ENCODE assay signal across 8 mouse cellular contexts in the genomic region with DNA sequence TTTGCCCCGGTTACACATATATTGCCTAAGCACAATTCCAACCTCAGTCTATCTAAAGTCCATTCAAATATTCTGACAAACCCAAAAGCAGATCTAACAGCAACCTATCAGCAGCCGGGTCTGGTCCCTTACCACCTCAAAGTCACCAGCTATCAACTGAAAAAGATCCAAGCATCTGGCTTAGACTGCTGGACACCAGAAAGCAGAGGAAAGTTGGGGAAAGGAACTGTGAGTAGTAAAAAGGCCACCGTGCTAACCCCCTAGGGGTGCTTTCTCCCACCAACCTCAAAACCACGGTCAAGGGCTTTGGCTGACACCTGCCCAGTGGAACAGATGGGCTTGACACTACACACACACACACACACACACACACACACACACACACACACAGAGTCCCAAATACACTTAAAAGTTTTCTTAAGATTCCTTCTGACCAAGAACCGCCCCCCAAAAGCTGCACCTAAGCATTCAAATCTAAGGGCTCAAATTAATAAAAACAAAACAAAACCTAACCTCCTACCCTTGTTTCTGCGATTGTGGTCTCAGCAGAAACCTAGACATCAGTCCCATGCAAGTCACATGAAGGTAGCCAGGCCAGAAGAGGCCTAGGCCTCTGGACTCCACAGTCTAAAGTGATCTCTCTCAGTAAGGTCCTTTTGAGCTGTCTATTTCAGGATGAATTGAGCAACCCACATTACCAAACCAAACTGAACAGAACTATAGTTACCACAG. TPM values are rescaled to one million over a fixed set of nuclear protein-coding genes. Genes with fewer than 3 reads are reported as not detected.
A peak's percentile ranks its signal among the peaks of the same experiment; 100 is the strongest.
DNase-seq lines count a peak whose midpoint lies in the region; ATAC-seq and TF ChIP-seq lines count a peak whose summit lies in the region.

No protein-coding gene starts in this region.

- H3K4me2 ChIP-seq in embryonic facial prominence, embryonic 14.5 days (ENCODE audit: low read depth, low read length), result peak overlapping the region; percentile 86
- H3K4me2 ChIP-seq in limb, embryonic 12.5 days, result peak overlapping the region; percentile 88
- H3K4me2 ChIP-seq in midbrain, postnatal 0 days (ENCODE audit: low read depth, low read length, poor library complexity, severe bottlenecking), result peak overlapping the region; percentile 85

- no peak for TF ChIP-seq CTCF in kidney, adult 2 months (conservative IDR thresholded peaks at IDR 0.05; ENCODE audit: insufficient read depth, insufficient read length, low read depth, low read length)
- TF ChIP-seq CTCF in midbrain, postnatal 0 days (IDR thresholded peaks at IDR 0.05), result no peak

- no peaks in the 10 kb centered on the region for H3K27me3 ChIP-seq in kidney, adult 2 months (replicated peaks; ENCODE audit: control insufficient read depth, insufficient read depth, low read length)
- no peaks in the 10 kb centered on the region for H3K27me3 ChIP-seq in embryonic facial prominence, embryonic 14.5 days (replicated peaks; ENCODE audit: control insufficient read depth, insufficient read depth, low read length)
- no peaks in the 10 kb centered on the region for H3K27me3 ChIP-seq in limb, embryonic 12.5 days
- no peaks in the 10 kb centered on the region for H3K27me3 ChIP-seq in midbrain, postnatal 0 days (ENCODE audit: insufficient read depth, low read length)

- H3K4me1 ChIP-seq in kidney, adult 2 months (ENCODE audit: control insufficient read depth, insufficient read depth, low read length), result peaks cover 32% of the 10 kb centered on the region
- H3K4me1 ChIP-seq in embryonic facial prominence, embryonic 14.5 days (ENCODE audit: control insufficient read depth, insufficient read depth, low read length), result peaks cover 40% of the 10 kb centered on the region
- H3K4me1 ChIP-seq in limb, embryonic 12.5 days (replicated peaks), result peaks cover 45% of the 10 kb centered on the region
- H3K4me1 ChIP-seq in midbrain, postnatal 0 days (ENCODE audit: insufficient read depth, low read length), result peaks cover 3% of the 10 kb centered on the region; the same call in 1 of the 2 replicates

- peak overlapping the region; percentile 54 for H3K27ac ChIP-seq in kidney, adult 2 months (ENCODE audit: insufficient read depth, low read depth, low read length)
- H3K27ac ChIP-seq in embryonic facial prominence, embryonic 14.5 days (replicated peaks; ENCODE audit: low read depth, low read length), result peak overlapping the region; percentile 94
- H3K27ac ChIP-seq in limb, embryonic 12.5 days, result no peak overlapping the region
- 0 out of 2 replicates have a peak overlapping the region, but pooled peaks have one; percentile 6 for H3K27ac ChIP-seq in midbrain, postnatal 0 days (ENCODE audit: low read depth, low read length)

- ATAC-seq in embryonic facial prominence, embryonic 14.5 days (ENCODE audit: low read depth), result no peak
- no peak for ATAC-seq in limb, embryonic 12.5 days (ENCODE audit: insufficient number of reproducible peaks, insufficient read depth, low FRiP score, low TSS enrichment, low read depth)
- ATAC-seq in midbrain, postnatal 0 days (ENCODE audit: low FRiP score), result no peak

- peak; percentile 49 for DNase-seq in kidney, adult 2 months
- no peak for DNase-seq in kidney, postnatal 25 days
- no peak for DNase-seq in embryonic facial prominence, embryonic 14.5 days (ENCODE audit: low spot score)
- DNase-seq in midbrain, postnatal 0 days (ENCODE audit: low spot score), result no peak
- DNase-seq in left cerebral cortex, postnatal 4 days, result no peak
- DNase-seq in cerebellum, adult 8-10 months, result no peak
- DNase-seq in adrenal gland, postnatal 10 days, result no peak

- peak overlapping the region; percentile 89 for H3K9ac ChIP-seq in embryonic facial prominence, embryonic 14.5 days (ENCODE audit: low read depth, low read length)
- no peak overlapping the region for H3K9ac ChIP-seq in limb, embryonic 12.5 days (replicated peaks)
- 0 out of 2 replicates have a peak overlapping the region, but pooled peaks have one; percentile 36 for H3K9ac ChIP-seq in midbrain, postnatal 0 days (replicated peaks; ENCODE audit: low read length, poor library complexity, severe bottlenecking)

- peak overlapping the region; percentile 28 for H3K4me3 ChIP-seq in kidney, adult 2 months (ENCODE audit: insufficient read depth, low read depth, low read length)
- peak overlapping the region; percentile 90 for H3K4me3 ChIP-seq in embryonic facial prominence, embryonic 14.5 days (ENCODE audit: low read depth, low read length)
- peak overlapping the region; percentile 75 for H3K4me3 ChIP-seq in limb, embryonic 12.5 days (replicated peaks)
- H3K4me3 ChIP-seq in midbrain, postnatal 0 days (ENCODE audit: low read depth, low read length), result peak overlapping the region; percentile 80; the same call in 1 of the 2 replicates

- intact Hi-C loops in left cerebral cortex, postnatal 4 days (cut with DNase I), result no loop called here

- H3K36me3 ChIP-seq in kidney, adult 2 months (ENCODE audit: control insufficient read depth, insufficient read depth, low read length), result no peaks in the 10 kb centered on the region
- H3K36me3 ChIP-seq in embryonic facial prominence, embryonic 14.5 days (ENCODE audit: control insufficient read depth, insufficient read depth, low read length), result no peaks in the 10 kb centered on the region
- no peaks in the 10 kb centered on the region for H3K36me3 ChIP-seq in limb, embryonic 12.5 days
- H3K36me3 ChIP-seq in midbrain, postnatal 0 days (ENCODE audit: insufficient read depth, low read length), result no peaks in the 10 kb centered on the region

- H3K9me3 ChIP-seq in embryonic facial prominence, embryonic 14.5 days (ENCODE audit: control insufficient read depth, low read length), result no peaks in the 10 kb centered on the region
- no peaks in the 10 kb centered on the region for H3K9me3 ChIP-seq in limb, embryonic 12.5 days
- no peaks in the 10 kb centered on the region for H3K9me3 ChIP-seq in midbrain, postnatal 0 days (ENCODE audit: low read length)

- no peak for TF ChIP-seq POLR2A in kidney, adult 2 months (IDR thresholded peaks at IDR 0.05; ENCODE audit: low read depth, low read length)

- 42% methylated on average over 6 of the region's 6 CpGs for WGBS in kidney, adult 2 months
- WGBS in embryonic facial prominence, embryonic 14.5 days, result 76% methylated on average over 6 of the region's 6 CpGs
- WGBS in limb, embryonic 12.5 days, result 67% methylated on average over 6 of the region's 6 CpGs
- 78% methylated on average over 6 of the region's 6 CpGs for WGBS in midbrain, postnatal 0 days

RNA-seq across cellular contexts. Expression of gene B4galt1, which starts 2.6 kb away (rescaled TPM):
- polyA plus RNA-seq in kidney, adult 2 months (2012; rRNA removed), result 20.1 and 22.2 TPM in 2 replicates
- polyA plus RNA-seq in embryonic facial prominence, embryonic 14.5 days (2014; fragmentation: Nextera tagmentation; extraction: Ambion mirVana), result 66.8 and 68.3 TPM in 2 replicates
- 32.9 and 37.4 TPM in 2 replicates for polyA plus RNA-seq in limb, embryonic 12.5 days (2016; fragmentation: Nextera tagmentation; extraction: Ambion mirVana)
- total RNA-seq in midbrain, postnatal 0 days (2014; rRNA removed), result 10.0 and 11.0 TPM in 2 replicates
- 5.7 and 5.8 TPM in 2 replicates for polyA plus RNA-seq in midbrain, postnatal 0 days (2015; fragmentation: Nextera tagmentation; extraction: Ambion mirVana)
- 1 to 10 TPM; 6.7 TPM for total RNA-seq in left cerebral cortex, postnatal 4 days (2021)
- 10 to 100 TPM; 73.7 to 83.0 TPM for total RNA-seq in adrenal gland, postnatal 10 days (2021)

Comparison
In these comparisons a context has a peak if more than half of its experiments do, and no peak if none do; other contexts are left out.
1. H3K4me3 ChIP-seq: peak in every context shown above with its lines; median percentile 90 in embryonic facial prominence, embryonic 14.5 days; 80 in midbrain, postnatal 0 days; 75 in limb, embryonic 12.5 days; 28 in kidney, adult 2 months.